Mouse (Mus musculus) stomach, embryonic 16.5 days (tissue): ENCODE measurements around the gene F3. TPM values are rescaled to one million over a fixed set of nuclear protein-coding genes. Genes with fewer than 3 reads are reported as not detected.
A peak's percentile ranks its signal among the peaks of the same experiment; 100 is the strongest.

ENCODE experiments used
- ATAC-seq: fragments of 200-750 bp; cut with Nextera tagmentation; 2 replicates; pipeline ENCODE4 v1.8.0; 2017; ENCODE audit warnings: moderate number of reproducible peaks, moderate TSS enrichment; ENCODE audit not compliant: insufficient read depth, low FRiP score
- H3K27ac ChIP-seq: fragments of 300-500 bp; sonication (generic); 2 replicates; pipeline ENCODE4 v1.5.1; 2014; ENCODE audit warnings: low read length
- H3K27me3 ChIP-seq: fragments of 300-500 bp; sonication (generic); 2 replicates; pipeline ENCODE4 v1.6.1; 2014; ENCODE audit warnings: low read length, control low read depth, mixed read lengths; ENCODE audit not compliant: control insufficient read depth, insufficient read depth
- H3K36me3 ChIP-seq: fragments of 300-500 bp; sonication (generic); 2 replicates; pipeline ENCODE4 v1.6.1; 2014; ENCODE audit warnings: low read length; ENCODE audit not compliant: control insufficient read depth, insufficient read depth
- H3K4me1 ChIP-seq: fragments of 300-500 bp; sonication (generic); 2 replicates; pipeline ENCODE4 v1.6.1; 2014; ENCODE audit warnings: low read length, control low read depth, mixed read lengths; ENCODE audit not compliant: control insufficient read depth, insufficient read depth
- H3K4me2 ChIP-seq: fragments of 300-500 bp; sonication (generic); 2 replicates; pipeline ENCODE4 v1.6.1; 2014; ENCODE audit warnings: low read depth, low read length, mixed read lengths
- H3K4me3 ChIP-seq: fragments of 300-500 bp; sonication (generic); replicated peaks from 2 replicates; pipeline ENCODE4 v1.5.1; 2014; ENCODE audit warnings: mild to moderate bottlenecking, low read length
- H3K9ac ChIP-seq: fragments of 300-500 bp; sonication (generic); 2 replicates; pipeline ENCODE4 v1.6.1; 2014; ENCODE audit warnings: low read length
- H3K9me3 ChIP-seq: fragments of 300-500 bp; sonication (generic); replicated peaks from 2 replicates; pipeline ENCODE4 v1.6.1; 2016; ENCODE audit warnings: low read length, control low read depth; ENCODE audit not compliant: control insufficient read depth
- WGBS: fragments of 180-500 bp; shearing (Covaris S2); extraction: QIAGEN DNeasy Blood & Tissue Kit; methylation state at CpG from one replicate; pipeline ENCODE4 v1.1.7; 2014; 5-methylcytosine and 5-hydroxymethylcytosine counted together
- polyA plus RNA-seq: library from polyadenylated mRNA; unstranded; fragments of >200 nt; fragmentation: Nextera tagmentation; extraction: Ambion mirVana; gene quantifications from 2 replicates; pipeline ENCODE4 v1.2.1, GENCODE M21; 2015

F3 gene
- 39.0 and 56.7 TPM in 2 replicates for polyA plus RNA-seq

DNA sequence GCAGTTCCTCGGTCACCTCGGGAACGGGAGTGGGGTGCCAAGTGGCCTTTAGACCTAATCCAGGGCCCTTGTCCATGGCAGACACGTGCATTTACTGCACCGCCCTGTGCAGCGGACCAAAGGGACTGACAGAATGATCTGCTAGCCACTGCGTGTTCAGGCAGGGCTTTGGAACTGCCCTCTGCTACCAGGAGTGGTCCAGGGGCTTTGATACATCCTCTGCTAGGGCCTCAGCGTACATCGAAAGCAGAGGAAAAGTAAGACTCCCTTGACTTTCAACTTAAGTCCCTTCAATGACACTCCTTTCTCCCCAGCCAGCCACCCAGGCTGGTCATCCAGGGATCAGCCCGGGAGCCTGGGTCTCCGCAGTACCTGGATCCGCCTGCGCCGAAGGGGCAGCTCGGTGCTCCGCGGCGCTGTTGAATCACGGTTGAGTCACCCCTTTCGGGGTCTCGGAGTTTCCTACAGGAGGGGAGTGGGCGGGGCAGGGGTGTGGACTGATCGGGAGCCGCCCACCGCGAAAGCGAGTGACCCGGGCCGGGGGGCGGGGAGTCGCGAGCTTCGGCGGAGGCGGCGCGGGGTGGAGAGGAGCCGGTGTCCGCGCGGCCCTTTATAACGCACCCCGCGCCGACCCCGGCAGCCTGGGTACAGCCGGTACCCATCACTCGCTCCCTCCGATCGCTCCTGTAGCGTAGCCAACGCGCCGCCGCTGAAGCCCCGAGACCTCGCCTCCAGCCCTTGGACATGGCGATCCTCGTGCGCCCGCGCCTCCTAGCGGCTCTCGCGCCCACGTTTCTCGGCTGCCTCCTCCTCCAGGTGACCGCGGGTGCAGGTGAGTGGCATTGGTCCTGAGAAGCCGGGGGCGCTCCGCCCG lies at the start of gene F3:
TSS of gene F3 (plus strand) at position 567 of the 874 bp plus-strand sequence.
- Histone ChIP-seq H3K36me3 (no peaks in the 10 kb centered on the region), H3K9me3 (no peaks in the 10 kb centered on the region), H3K27ac (peak within 1 kb of the TSS; percentile 68), H3K27me3 (no peaks in the 10 kb centered on the region), H3K4me3 (peak within 1 kb of the TSS; percentile 69), H3K9ac (peak within 1 kb of the TSS; percentile 76), H3K4me1 (peaks cover 17% of the 10 kb centered on the region), H3K4me2 (peak within 1 kb of the TSS; percentile 81)
- ATAC-seq: peak; percentile 89
- 1% methylated on average over 73 of the region's 73 CpGs for WGBS

DNA sequence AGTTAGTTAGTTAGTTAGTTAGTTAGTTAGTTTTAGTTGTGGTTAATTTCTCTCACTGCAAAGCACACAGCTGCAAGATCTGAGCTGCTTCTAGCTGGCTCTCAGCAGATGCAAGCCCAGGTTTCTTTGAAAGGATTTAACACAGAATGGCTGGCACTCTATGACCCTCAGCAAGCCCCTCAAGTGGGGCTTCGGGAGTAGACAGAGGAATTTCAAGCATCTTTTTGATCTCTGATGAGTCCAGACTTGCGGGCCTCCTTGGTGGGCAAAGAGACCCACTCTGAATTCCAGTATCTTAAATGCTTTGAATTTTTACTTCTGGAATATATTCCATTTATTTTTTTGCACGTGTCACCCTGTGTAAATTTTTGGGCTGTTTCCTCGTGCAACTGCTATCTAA lies 44.4 kb upstream of the F3 start:
- H3K9me3 ChIP-seq: no peaks in the 10 kb centered on the region
- no peaks in the 10 kb centered on the region; the same call in 1 of the 2 replicates for H3K4me1 ChIP-seq
- WGBS: 33% methylated on average over 4 of the region's 4 CpGs
- H3K4me3 ChIP-seq: no peak overlapping the region
- ATAC-seq: no peak
- H3K27me3 ChIP-seq: no peaks in the 10 kb centered on the region
- no peak overlapping the region for H3K9ac ChIP-seq
- H3K27ac ChIP-seq: no peak overlapping the region
- no peak overlapping the region for H3K4me2 ChIP-seq
- no peaks in the 10 kb centered on the region for H3K36me3 ChIP-seq

DNA sequence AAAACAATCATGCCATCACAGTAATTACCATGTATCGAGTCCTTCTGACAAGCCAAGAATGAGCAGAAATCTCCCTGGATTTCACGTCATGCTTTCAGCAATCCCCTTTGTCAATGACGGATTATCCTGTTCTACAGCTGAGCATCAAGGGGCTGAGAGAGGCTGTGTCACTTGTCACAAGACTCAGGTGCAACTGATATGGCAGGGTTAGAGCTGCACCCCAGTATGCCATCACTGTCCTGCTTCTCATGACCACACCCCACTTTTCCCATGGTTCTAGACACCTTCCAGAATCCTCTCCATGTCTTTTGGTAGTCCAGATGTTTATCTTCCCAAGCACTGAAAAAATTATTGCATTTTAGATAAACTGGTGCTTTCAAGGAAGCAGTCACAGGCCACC lies 43.9 kb upstream of the F3 start:
- no peak for ATAC-seq
- H3K9ac ChIP-seq: no peak overlapping the region
- H3K36me3 ChIP-seq: no peaks in the 10 kb centered on the region
- H3K27ac ChIP-seq: no peak overlapping the region
- H3K4me2 ChIP-seq: no peak overlapping the region
- H3K4me1 ChIP-seq: no peaks in the 10 kb centered on the region; the same call in 1 of the 2 replicates
- no peaks in the 10 kb centered on the region for H3K27me3 ChIP-seq
- H3K4me3 ChIP-seq: no peak overlapping the region
- no peaks in the 10 kb centered on the region for H3K9me3 ChIP-seq
- WGBS: 43% methylated on average over 3 of the region's 3 CpGs

DNA sequence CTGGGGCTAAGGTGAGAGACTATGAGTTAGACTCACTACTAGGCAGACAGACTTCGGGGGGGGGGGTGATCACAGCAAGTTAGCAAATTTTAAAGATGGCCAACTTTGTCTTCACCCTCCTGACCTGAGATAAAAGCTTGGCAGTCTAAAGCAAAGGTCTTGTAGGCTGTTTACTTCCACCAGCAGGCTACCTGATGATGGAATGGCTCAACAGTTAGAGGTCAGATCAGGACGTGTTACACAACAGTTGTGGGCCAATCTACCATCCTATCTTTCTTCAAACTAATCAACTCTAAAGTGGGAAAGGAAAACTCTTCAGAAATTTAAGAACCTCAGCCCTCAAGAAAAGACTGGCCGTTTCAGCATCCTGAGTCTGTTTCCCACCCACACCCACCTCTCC lies 43.1 kb upstream of the F3 start:
- ATAC-seq: no peak
- Histone ChIP-seq H3K4me1 (no peaks in the 10 kb centered on the region; the same call in 1 of the 2 replicates), H3K4me3 (no peak overlapping the region), H3K36me3 (no peaks in the 10 kb centered on the region), H3K9me3 (no peaks in the 10 kb centered on the region), H3K4me2 (no peak overlapping the region), H3K27ac (no peak overlapping the region), H3K9ac (no peak overlapping the region), H3K27me3 (no peaks in the 10 kb centered on the region)
- 58% methylated on average over 3 of the region's 3 CpGs for WGBS

DNA sequence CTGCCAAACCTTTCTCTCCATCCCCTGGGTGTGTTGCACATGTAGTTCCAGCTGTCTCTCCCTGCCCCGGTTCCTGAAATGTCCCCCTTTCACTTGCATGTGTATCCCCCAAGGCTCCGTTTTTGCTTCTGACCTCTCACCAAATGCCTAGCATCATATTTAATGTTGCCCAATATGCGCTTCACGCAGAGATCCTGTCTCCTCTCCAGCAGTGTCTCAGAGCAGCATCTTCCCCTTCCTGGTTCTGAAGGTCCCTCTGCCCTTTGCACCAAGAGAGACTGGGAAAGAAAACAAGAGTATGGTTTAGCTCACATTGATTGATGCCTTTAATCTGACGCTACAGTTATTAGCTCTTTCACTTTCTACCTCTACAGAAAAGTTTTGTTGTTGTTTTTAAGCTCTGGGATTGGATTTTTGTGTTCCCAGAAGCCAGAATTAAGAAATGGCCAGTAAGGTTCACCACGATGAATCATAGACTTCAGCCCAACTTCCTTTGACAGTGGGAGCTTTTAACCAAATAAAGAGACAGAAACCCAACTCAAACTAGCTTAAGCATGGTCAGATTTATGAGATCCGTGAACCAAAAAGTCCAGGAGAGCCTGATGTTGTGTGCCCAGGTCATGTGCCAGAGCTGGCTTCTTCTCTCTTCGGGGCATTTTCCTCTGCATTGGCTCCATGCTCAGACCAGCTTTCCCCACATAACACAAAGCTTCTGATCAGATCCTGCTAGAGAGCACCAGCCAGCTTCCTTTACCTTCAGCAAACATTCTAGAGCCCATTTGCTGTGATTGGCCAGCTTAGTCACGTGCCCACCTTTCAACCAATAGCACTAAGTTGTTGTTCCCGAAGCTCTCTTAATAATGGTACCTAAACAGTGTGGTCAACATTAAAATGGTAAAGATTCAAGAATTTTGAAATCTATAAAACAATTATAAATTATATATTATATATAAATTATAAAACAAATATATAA lies 40.6 kb upstream of the F3 start:
- Histone ChIP-seq H3K27ac (no peak overlapping the region), H3K27me3 (no peaks in the 10 kb centered on the region), H3K9me3 (no peaks in the 10 kb centered on the region), H3K4me2 (no peak overlapping the region), H3K9ac (no peak overlapping the region), H3K36me3 (no peaks in the 10 kb centered on the region), H3K4me1 (peaks cover 3% of the 10 kb centered on the region; the same call in 1 of the 2 replicates), H3K4me3 (no peak overlapping the region)
- no peak for ATAC-seq
- WGBS: 72% methylated on average over 10 of the region's 10 CpGs

DNA sequence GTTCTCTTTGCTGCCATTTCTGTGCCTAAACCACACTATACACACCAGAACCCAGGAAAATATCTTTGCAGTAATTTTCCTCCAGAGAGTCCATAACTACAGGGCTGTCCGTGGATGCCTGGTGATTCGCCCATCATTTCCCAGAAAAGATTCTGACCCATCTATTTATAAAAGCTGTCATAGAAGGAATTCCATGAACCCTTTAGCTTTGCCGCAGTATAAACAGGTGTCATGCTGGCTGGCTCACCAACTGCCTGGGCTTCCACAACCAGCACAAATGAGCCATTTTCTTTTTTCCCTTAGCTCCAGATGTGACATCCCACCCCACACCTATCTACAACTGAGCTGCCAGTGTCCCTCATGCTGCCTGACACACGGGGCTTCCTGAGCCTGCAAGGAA lies 38.8 kb upstream of the F3 start:
- Histone ChIP-seq H3K36me3 (no peaks in the 10 kb centered on the region), H3K4me1 (peaks cover 3% of the 10 kb centered on the region; the same call in 1 of the 2 replicates), H3K9ac (no peak overlapping the region), H3K9me3 (no peaks in the 10 kb centered on the region), H3K4me3 (no peak overlapping the region), H3K4me2 (no peak overlapping the region), H3K27me3 (no peaks in the 10 kb centered on the region), H3K27ac (peak overlapping the region; percentile 17; the same call in 1 of the 2 replicates)
- WGBS: 42% methylated on average over 4 of the region's 4 CpGs
- ATAC-seq: no peak

DNA sequence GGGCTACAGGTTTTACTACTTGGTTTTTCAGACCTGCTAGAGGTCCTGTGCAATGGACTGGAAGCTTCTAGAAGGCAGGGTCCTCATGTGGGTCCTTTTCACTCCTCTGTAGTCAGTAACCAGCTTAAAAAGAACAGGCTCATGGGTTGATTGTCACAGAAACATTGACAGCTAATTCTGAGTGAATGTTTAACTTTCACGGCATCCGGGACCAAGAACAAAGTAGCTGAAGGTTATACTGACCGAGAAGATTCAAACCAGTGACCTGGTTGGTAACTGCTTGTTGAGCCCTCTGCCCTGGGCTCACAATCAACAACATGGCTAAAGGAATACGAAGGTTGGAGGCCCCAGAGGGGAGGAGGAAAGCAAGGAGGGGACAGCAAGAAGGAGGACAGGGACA lies 38.4 kb upstream of the F3 start:
- no peak for ATAC-seq
- H3K9me3 ChIP-seq: no peaks in the 10 kb centered on the region
- no peak overlapping the region for H3K4me3 ChIP-seq
- H3K4me2 ChIP-seq: no peak overlapping the region
- peak overlapping the region; percentile 17; the same call in 1 of the 2 replicates for H3K27ac ChIP-seq
- no peak overlapping the region for H3K9ac ChIP-seq
- no peaks in the 10 kb centered on the region for H3K36me3 ChIP-seq
- WGBS: 57% methylated on average over 4 of the region's 4 CpGs
- no peaks in the 10 kb centered on the region for H3K27me3 ChIP-seq
- peaks cover 3% of the 10 kb centered on the region; the same call in 1 of the 2 replicates for H3K4me1 ChIP-seq

DNA sequence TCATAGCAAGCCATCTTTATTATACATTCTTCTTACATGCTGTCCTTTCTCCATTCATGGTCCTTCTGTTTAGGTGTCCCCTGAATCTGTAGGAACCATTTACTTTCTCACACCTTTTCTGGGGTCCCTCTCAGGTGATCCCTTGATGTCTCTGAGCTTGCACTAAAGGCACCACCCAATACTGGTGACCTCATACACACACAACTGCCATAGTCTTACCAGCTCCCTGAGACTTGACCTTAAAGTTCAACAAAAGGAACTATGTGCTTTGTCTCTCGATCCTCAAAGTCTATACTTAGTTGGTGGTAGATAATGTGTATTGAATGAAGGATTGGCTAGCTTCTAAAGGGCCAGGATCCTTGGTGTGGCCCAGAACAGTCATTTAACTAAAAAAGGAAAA lies 37.4 kb upstream of the F3 start:
- no peak for ATAC-seq
- WGBS: 69% methylated on average over 1 of the region's 1 CpGs
- Histone ChIP-seq H3K4me1 (peaks cover 3% of the 10 kb centered on the region; the same call in 1 of the 2 replicates), H3K9me3 (no peaks in the 10 kb centered on the region), H3K9ac (no peak overlapping the region), H3K27ac (no peak overlapping the region), H3K27me3 (no peaks in the 10 kb centered on the region), H3K4me2 (no peak overlapping the region), H3K4me3 (no peak overlapping the region), H3K36me3 (no peaks in the 10 kb centered on the region)
